Mouse (Mus musculus): ENCODE data around the gene Lexm.

DNA sequence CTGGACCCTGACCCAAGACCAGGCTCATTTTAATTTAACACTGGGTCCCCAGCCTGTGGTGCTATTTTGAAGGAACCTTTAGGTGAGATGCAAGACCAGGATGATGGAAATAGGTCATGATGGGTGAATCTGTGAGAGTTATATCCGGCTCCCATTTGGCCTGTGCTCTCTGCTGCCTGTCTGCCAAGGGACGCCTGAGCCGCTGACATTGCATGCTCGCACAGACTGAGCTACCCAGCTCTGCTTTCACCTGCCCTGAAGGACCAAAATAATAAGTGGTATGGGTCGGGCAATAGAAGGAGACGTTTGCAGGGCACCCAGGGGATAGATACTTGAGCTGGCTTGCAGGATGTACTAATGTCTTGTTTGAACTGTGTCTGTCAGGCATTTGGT, 27.2 kb upstream of the Lexm start:
- TF ChIP-seq POLR2A (IDR thresholded peaks at IDR 0.05; ENCODE audit: insufficient read depth, low read depth, low read length) = no peak
- no peak for TF ChIP-seq CTCF (IDR thresholded peaks at IDR 0.05; ENCODE audit: insufficient read depth, low read depth, low read length)

Data from olfactory bulb, adult 2 months (tissue).